Mouse (Mus musculus) kidney, embryonic 16.5 days (tissue): ENCODE results near the gene Ccdc17. TPM values are rescaled to one million over a fixed set of nuclear protein-coding genes. Genes with fewer than 3 reads are reported as not detected.

Source experiments
- ATAC-seq: fragments of 200-750 bp; cut with Nextera tagmentation; 2 replicates; pipeline ENCODE4 v1.8.0; 2017; ENCODE audit warnings: moderate TSS enrichment; ENCODE audit not compliant: low FRiP score, low TSS enrichment
- H3K27ac ChIP-seq: fragments of 300-500 bp; sonication (generic); 2 replicates; pipeline ENCODE4 v1.5.1; 2014; ENCODE audit warnings: low read length
- H3K27me3 ChIP-seq: fragments of 300-500 bp; sonication (generic); 2 replicates; pipeline ENCODE4 v1.6.1; 2014; ENCODE audit warnings: low read length, control low read depth, mixed read lengths; ENCODE audit not compliant: insufficient read depth
- H3K36me3 ChIP-seq: fragments of 300-500 bp; sonication (generic); 2 replicates; pipeline ENCODE4 v1.6.1; 2014; ENCODE audit warnings: low read length, control low read depth, mixed read lengths; ENCODE audit not compliant: insufficient read depth
- H3K4me1 ChIP-seq: fragments of 300-500 bp; sonication (generic); 2 replicates; pipeline ENCODE4 v1.6.1; 2014; ENCODE audit warnings: low read length, control low read depth, mixed read lengths; ENCODE audit not compliant: insufficient read depth
- H3K4me2 ChIP-seq: fragments of 300-500 bp; sonication (generic); replicated peaks from 2 replicates; pipeline ENCODE4 v1.6.1; 2014; ENCODE audit warnings: low read depth, low read length
- H3K4me3 ChIP-seq: fragments of 300-500 bp; sonication (generic); 2 replicates; pipeline ENCODE4 v1.5.1; 2014; ENCODE audit warnings: mild to moderate bottlenecking, low read length
- H3K9ac ChIP-seq: fragments of 300-500 bp; sonication (generic); replicated peaks from 2 replicates; pipeline ENCODE4 v1.6.1; 2014; ENCODE audit warnings: low read length
- H3K9me3 ChIP-seq: fragments of 300-500 bp; sonication (generic); 2 replicates; pipeline ENCODE4 v1.6.1; 2016; ENCODE audit warnings: low read length, control low read depth
- WGBS: fragments of 180-500 bp; shearing (Covaris S2); extraction: QIAGEN DNeasy Blood & Tissue Kit; methylation state at CpG from one replicate; pipeline ENCODE4 v1.1.7; 2014; 5-methylcytosine and 5-hydroxymethylcytosine counted together
- polyA plus RNA-seq: library from polyadenylated mRNA; unstranded; fragments of >200 nt; fragmentation: Nextera tagmentation; extraction: Ambion mirVana; gene quantifications from 2 replicates; pipeline ENCODE4 v1.2.1, GENCODE M21; 2015

Ccdc17 gene
- 5.2 and 5.8 TPM in 2 replicates for polyA plus RNA-seq

- ATAC-seq, result no peak
- Histone ChIP-seq H3K27ac (peak within 1 kb of the TSS; percentile 89), H3K4me2 (peak within 1 kb of the TSS; percentile 96), H3K36me3 (peaks cover 25% of the 10 kb centered on the region), H3K9ac (peak within 1 kb of the TSS; percentile 72), H3K27me3 (no peaks in the 10 kb centered on the region), H3K9me3 (no peaks in the 10 kb centered on the region), H3K4me1 (peaks cover 20% of the 10 kb centered on the region), H3K4me3 (peak within 1 kb of the TSS; percentile 68)
- WGBS, result 24% methylated on average over 5 of the region's 5 CpGs
Observed at GRCm38 (mm10) chr4:116596379-116596778, at the start of gene Ccdc17. Gene Ccdc17, plus strand, starts transcription at chr4:116596654.

GRCm38 (mm10) chr4:116550432-116550831 is 46.0 kb upstream of the Ccdc17 start:
- Histone ChIP-seq H3K27ac (no peak overlapping the region), H3K4me1 (0 out of 2 replicates have a peak, but pooled peaks cover 3% of the 10 kb centered on the region), H3K4me3 (no peak overlapping the region), H3K4me2 (no peak overlapping the region), H3K9ac (no peak overlapping the region), H3K36me3 (peaks cover 8% of the 10 kb centered on the region; the same call in 1 of the 2 replicates), H3K9me3 (no peaks in the 10 kb centered on the region), H3K27me3 (no peaks in the 10 kb centered on the region)
- WGBS, result 89% methylated on average over 1 of the region's 1 CpGs
- no peak for ATAC-seq

- peaks cover 8% of the 10 kb centered on the region; the same call in 1 of the 2 replicates for H3K36me3 ChIP-seq
- ATAC-seq, result no peak
- H3K4me1 ChIP-seq, result peaks cover 7% of the 10 kb centered on the region; the same call in 1 of the 2 replicates
- H3K4me3 ChIP-seq, result no peak overlapping the region
- no peaks in the 10 kb centered on the region for H3K9me3 ChIP-seq
- no peak overlapping the region for H3K9ac ChIP-seq
- H3K4me2 ChIP-seq, result no peak overlapping the region
- H3K27ac ChIP-seq, result no peak overlapping the region
- 88% methylated on average over 3 of the region's 3 CpGs for WGBS
- no peaks in the 10 kb centered on the region for H3K27me3 ChIP-seq
Observed at GRCm38 (mm10) chr4:116553035-116553434, 43.4 kb upstream of the Ccdc17 start.

- Histone ChIP-seq H3K4me3 (peak within 1 kb of the TSS; percentile 89), H3K4me2 (peak within 1 kb of the TSS; percentile 83), H3K9me3 (no peaks in the 10 kb centered on the region), H3K9ac (peak within 1 kb of the TSS; percentile 97), H3K27ac (peak within 1 kb of the TSS; percentile 98), H3K27me3 (no peaks in the 10 kb centered on the region), H3K36me3 (peaks cover 8% of the 10 kb centered on the region; the same call in 1 of the 2 replicates), H3K4me1 (peaks cover 14% of the 10 kb centered on the region; the same call in 1 of the 2 replicates)
- no peak for ATAC-seq
- 5% methylated on average over 23 of the region's 23 CpGs for WGBS
Observed at GRCm38 (mm10) chr4:116555413-116556300, 40.8 kb upstream of the Ccdc17 start, which contains the start of gene Tmem69. Gene Tmem69, minus strand, starts transcription at chr4:116555936.

- peak overlapping the region; percentile 89 for H3K4me3 ChIP-seq
- H3K4me2 ChIP-seq, result peak overlapping the region; percentile 83
- H3K9ac ChIP-seq, result peak overlapping the region; percentile 97
- peak overlapping the region; percentile 98 for H3K27ac ChIP-seq
- peaks cover 14% of the 10 kb centered on the region; the same call in 1 of the 2 replicates for H3K4me1 ChIP-seq
- peaks cover 10% of the 10 kb centered on the region; the same call in 1 of the 2 replicates for H3K36me3 ChIP-seq
- under 1% methylated on average over 28 of the region's 28 CpGs for WGBS
- no peaks in the 10 kb centered on the region for H3K9me3 ChIP-seq
- H3K27me3 ChIP-seq, result no peaks in the 10 kb centered on the region
- ATAC-seq, result peak; percentile 97
Observed at GRCm38 (mm10) chr4:116556561-116557305, 39.7 kb upstream of the Ccdc17 start.

- Histone ChIP-seq H3K36me3 (peaks cover 14% of the 10 kb centered on the region; the same call in 1 of the 2 replicates), H3K4me1 (peaks cover 14% of the 10 kb centered on the region; the same call in 1 of the 2 replicates), H3K9ac (peak within 1 kb of the TSS; percentile 97), H3K4me2 (peak within 1 kb of the TSS; percentile 83), H3K4me3 (peak within 1 kb of the TSS; percentile 89), H3K27ac (peak within 1 kb of the TSS; percentile 98), H3K27me3 (no peaks in the 10 kb centered on the region), H3K9me3 (no peaks in the 10 kb centered on the region)
- WGBS, result under 1% methylated on average over 76 of the region's 78 CpGs
- peak; percentile 97 for ATAC-seq
Observed at GRCm38 (mm10) chr4:116557306-116558121, 38.9 kb upstream of the Ccdc17 start, which contains the start of gene Gpbp1l1. Gene Gpbp1l1, plus strand, starts transcription at chr4:116557658.

- Histone ChIP-seq H3K4me2 (peak overlapping the region; percentile 73), H3K27ac (peak overlapping the region; percentile 98), H3K27me3 (no peaks in the 10 kb centered on the region), H3K4me3 (peak overlapping the region; percentile 89), H3K36me3 (peaks cover 11% of the 10 kb centered on the region; the same call in 1 of the 2 replicates), H3K4me1 (peaks cover 14% of the 10 kb centered on the region; the same call in 1 of the 2 replicates), H3K9ac (peak overlapping the region; percentile 97), H3K9me3 (no peaks in the 10 kb centered on the region)
- 4% methylated on average over 15 of the region's 15 CpGs for WGBS
- no peak for ATAC-seq
Observed at GRCm38 (mm10) chr4:116558151-116558882, 38.1 kb upstream of the Ccdc17 start.

- Histone ChIP-seq H3K9ac (no peak overlapping the region), H3K27ac (no peak overlapping the region), H3K4me1 (peaks cover 20% of the 10 kb centered on the region), H3K9me3 (no peaks in the 10 kb centered on the region), H3K4me3 (no peak overlapping the region), H3K36me3 (peaks cover 25% of the 10 kb centered on the region), H3K27me3 (no peaks in the 10 kb centered on the region), H3K4me2 (no peak overlapping the region)
- ATAC-seq, result no peak
- WGBS, result 81% methylated on average over 8 of the region's 8 CpGs
Observed at GRCm38 (mm10) chr4:116595793-116596192, 661 bp upstream of the Ccdc17 start.
